Mouse (Mus musculus) right cerebral cortex, adult 2 months (tissue): ENCODE results near the gene Setdb1.

ENCODE experiments used
- DNase-seq, 2 experiments: peaks; one replicate each; pipeline ENCODE4 v3.0.0; 2021 to 2022; ENCODE audit warnings: low spot score in 2 of 2

Gene Setdb1

DNA sequence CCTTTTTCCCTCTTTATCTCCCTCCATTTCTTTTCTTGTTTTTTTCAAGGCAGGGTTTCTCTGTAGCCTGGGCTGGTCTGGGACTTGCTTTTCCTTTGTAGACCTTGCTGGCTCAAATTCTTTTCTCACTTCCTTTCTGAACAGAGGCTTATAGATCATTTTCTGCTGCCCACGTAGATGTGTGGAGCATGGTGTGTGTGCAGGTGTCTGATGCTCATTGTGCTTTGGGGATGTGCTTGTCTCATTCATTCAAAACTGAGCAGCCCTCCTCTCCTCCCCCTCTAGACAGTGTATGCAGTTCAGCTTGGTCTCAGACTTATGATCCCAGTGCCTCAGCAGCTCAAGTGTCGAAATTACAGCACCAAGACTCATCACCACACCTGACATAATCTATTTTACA is 37.9 kb downstream of the Setdb1 start:
- no peak for DNase-seq

DNA sequence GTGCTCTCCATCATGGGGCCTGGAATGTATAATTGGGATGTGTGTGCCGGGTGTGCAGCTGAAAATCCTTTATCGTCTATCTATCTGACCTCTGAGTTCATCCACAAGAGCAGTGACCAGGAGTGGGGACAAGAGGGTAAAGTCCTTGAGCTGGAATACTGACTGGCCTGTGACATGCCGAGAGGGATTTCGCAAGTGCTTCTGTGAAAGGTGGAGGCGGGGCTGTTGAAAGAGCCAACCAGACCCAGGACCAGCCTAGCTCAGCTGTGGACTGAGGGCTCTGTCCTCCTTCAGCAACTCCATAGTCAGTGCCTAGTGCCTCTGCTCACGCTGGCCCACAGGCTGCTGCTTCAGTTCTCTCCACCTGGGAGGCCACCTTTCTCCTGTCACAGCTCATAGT is 38.5 kb downstream of the Setdb1 start:
- peak in 1 of 2 experiments; percentile 25 for DNase-seq

DNA sequence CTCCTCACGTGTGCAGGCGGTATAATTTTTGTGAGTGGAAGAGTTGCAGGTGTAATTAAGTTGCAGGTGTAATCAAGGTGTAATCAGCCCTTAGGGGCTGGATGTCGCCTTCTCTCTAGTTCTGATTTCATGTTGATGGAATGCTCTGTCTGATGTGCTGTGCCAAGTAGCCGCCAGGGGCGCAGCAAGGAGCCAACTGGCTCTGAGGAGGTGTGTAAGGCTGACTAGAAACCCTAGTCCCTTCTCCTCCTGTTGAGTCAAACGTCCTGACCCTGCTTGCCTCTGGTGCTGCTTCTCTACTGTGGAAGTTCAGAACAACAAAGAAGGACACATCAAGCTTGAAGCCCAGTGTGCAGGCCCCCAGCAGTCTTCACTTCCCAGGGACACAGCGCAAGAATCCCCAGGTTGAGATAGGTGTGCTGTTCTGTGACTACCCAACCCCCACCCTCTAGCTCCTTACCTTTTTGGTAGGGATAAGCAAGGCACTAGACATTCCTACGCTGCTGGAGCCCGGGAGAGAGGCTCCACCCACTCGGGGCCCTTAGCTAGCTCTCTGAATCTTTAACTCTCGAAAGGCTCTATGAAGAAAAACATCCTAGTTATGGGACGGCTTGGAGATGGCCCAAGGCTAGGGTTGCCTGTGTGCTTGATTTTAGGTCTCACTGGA is 39.5 kb downstream of the Setdb1 start:
- peak; percentile 62 to 72 for DNase-seq

DNA sequence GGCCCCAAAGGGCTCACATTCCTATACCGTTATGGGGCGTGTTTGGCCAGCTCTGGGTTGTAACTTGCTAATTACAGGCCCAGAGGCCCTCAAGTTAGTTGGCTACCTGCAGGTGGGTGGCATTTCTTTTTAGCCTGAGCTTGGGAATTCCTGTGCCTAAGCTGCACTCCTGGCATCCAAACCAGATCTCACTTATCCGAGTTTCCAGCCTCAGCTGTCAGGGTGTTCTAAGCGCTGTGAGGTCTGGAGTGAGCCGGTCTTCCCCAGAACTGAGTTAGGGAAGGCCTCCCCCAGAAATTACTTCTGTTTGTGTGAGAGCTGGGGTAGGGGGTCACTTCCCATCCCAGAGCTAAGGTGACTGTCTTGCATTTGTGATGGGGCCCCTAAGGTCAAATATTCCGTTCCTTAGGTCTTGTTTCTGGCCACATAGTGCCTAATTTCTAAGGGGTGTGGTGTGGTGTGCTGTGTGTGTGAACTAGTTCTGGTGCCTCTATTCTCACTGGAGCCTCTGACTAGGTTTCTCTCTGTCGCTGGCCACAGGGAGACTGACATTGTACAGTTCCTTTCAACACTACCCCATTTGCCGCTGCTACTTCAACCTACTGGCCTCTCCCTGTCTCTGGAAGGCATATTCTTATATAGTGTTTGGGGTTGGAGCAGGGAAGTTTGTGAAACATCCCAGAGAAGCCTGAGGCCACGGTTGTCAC is 41.0 kb downstream of the Setdb1 start:
- no peak for DNase-seq

DNA sequence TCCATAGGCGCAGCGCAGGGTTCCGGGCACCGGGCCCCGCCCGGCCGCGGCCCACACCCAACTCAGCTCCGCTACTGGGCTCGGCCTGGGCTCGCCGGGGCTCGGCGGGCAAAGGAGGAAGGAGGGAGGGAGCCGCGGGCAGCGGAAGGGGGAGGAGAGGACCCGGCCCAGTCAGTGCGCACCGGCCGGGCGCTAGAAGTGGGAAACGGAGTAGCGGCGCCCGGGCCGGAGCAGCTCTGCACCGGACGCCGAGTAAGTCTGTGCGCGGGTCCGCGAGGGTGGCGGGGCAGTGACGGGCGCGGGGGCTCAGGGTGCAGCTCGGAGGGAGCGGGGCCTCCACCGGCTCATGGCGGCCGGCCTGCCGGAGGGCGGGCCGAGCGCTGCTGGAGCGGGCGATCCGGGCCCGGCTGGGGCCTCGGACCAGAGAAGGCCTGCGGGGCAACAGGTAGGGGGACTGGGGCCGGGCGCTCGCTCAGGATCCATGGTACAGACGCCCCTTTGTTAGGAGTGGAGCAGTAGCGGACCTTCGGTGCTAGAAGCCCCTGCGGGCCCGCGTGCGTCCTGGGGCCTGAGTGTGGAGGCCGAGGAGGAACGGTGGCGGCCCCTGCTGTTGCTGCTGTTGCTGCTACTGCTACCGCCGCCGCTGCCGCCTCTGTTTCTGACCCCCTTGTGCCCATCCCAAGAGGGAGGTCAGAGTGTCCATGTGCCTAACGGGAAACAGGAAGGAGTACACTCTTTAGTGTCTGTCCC is 41.7 kb downstream of the Setdb1 start:
- DNase-seq: peak; percentile 54 to 71

DNA sequence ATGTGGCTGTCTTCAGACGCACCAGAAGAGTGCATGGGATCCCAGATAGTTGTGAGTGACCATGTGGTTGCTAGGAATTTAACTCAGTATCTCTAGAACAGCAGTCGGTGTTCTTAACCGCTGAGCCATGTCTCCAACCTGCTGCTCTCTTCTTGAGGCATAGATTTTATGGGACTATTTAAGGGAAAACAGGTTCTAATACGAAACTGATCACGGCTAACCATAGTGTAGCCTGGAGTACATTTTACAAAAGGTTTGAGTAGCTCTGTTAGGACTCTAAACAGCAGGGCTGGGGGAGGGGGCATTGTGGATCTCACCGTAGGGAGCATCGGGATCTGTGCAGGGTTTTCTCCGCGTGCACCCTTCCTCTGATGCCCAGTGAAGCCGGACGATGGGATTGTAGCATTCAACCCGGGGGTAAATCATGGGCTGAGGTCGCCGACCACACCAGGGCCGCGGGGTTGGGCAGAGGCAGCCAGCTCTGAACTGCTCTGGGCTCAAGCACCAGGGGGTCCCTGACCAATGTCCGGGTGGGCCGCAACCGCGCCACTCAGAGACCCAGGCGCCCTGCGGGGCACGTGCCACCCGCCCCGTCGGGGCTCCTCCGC is 42.4 kb downstream of the Setdb1 start, which contains the start of gene Cers2:
Gene Cers2, plus strand, starts transcription at position 306 of the 608 bp plus-strand sequence.
- DNase-seq: peak in 1 of 2 experiments; percentile 14

DNA sequence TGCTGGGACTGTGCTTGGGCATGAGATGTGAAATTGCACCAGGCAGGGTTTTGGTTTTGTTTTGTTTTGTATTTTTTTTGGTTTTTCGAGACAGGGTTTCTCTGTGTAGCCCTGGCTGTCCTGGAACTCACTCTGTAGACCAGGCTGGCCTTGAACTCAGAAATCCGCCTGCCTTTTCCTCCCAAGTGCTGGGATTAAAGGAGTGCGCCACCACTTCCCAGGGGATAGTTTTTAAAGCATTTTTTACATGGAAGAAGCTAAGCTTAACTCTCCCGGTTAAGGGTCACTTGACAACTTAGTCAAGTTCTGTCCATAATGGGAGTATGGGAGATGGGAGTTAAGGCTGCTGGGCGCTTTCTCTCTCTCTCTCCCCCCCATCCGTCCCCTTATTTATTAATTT is 42.9 kb downstream of the Setdb1 start:
- DNase-seq: no peak

DNA sequence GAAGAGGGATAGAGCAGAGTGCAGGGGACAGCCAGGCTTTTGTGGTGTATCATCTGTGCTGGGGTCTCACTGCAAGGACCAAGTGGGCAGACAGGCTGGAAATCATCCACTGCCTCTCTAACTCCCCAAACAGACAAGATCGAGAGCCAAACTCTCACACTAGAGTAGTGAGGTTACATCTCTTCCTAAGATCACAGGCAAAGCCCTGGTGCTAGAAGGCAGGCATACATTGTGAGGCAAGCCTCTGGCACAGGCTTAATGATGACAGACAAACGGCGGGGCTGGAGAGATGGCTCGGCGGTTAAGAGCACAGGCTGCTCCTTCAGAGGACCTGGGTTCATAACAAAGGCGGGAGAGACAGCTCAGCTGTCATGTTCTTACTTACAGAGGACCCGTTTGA is 43.5 kb downstream of the Setdb1 start:
- no peak for DNase-seq

DNA sequence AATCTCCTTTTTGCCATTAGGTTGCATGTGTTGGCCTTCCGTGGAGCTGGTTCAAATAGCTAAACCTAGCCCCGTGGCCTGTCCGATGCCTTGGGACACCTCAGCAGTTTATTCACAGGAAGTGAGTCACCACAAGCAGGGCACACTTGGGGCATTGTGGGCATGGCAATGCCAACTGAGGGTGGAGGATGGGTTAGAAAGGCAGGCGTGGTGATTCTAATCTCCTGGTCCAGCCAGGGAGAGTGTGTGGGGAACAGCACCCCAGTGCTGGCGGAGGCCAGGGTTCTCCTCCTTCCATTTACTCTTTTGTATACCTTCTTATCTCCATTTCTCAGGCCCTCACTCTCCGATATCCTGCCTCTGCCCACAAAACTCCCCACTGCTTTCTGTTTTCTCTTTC is 44.4 kb downstream of the Setdb1 start:
- DNase-seq: no peak

DNA sequence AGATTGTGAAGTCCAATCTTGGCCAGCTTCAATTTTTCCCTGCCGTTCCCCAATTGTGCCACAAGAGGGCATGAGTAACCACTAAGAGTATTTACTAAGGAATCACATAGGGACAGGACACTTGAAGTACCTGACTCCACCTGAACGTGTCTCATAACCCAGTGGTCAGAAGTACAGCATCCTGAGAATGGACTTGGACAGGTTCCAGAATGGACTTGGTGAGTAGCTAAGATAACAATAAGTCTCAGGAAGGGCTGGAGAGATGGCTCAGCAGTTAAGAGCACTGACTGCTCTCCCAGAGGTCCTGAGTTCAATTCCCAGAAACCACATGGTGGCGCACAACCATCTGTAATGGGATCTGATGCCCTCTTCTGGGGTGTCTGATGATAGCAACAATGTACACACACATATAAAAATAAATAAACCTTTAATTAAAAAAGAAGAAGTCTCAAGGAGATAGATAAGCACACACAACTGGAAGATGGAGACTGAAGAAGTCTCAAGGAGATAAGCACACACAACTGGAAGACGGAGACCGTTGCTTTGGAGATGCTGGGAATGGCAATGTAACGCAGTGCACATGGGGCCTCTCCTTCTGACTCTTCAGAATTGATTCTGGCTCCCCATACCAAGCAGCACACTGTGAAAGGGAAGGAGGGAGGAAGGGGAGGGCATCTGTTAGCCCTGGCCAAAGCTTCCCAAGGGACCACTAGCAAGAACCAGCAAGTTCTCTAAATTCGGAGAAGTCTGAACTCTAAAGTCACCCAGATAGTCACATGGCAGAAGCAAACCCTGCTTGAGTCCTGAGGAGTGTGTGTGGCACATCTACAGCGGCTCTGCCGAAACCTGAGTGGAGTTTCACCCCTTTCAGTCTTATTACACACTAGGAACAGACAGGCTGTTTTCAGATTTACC is 45.8 kb downstream of the Setdb1 start:
- peak; percentile 76 to 85 for DNase-seq

DNA sequence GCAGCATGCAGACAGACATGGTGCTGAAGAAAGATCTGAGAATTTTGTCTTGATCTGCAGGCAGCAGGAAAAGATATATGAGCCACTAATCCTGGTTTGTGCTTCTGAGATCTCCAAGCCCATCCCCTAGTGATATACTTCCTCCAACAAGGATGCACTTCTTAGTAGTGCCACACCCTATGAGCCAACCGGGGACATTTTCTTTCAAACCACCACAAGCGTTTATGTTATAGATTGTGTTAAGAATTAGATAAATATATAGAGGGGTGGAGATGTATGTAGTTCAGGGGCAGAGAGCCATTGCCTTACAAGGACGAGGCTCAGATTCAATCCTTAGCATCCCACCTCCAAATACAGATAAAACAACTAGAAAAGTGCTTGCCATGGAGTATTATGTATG is 46.5 kb downstream of the Setdb1 start:
- no peak for DNase-seq

DNA sequence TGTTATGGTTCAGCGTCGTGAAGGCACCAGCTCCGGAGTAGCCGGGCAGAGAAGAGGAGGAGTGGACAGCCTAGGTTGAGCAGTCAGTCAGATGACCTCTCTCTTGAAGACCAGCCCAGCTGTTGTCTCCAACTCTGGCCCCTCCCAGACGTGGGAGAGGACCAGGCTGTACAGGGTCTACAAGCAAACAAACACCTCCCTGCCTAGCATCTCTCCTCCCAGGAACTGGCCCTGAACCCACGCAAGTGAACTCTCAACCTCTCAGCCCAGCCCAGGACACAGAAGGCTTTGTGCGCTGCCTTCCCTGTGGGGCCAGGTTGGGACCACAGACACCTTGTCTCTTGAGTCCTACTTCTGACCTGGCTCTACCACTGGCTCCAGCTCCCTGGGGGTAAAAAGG is 49.9 kb downstream of the Setdb1 start, which contains the start of gene Anxa9:
Gene Anxa9, minus strand, starts transcription at position 77 of the 400 bp plus-strand sequence.
- no peak for DNase-seq

DNA sequence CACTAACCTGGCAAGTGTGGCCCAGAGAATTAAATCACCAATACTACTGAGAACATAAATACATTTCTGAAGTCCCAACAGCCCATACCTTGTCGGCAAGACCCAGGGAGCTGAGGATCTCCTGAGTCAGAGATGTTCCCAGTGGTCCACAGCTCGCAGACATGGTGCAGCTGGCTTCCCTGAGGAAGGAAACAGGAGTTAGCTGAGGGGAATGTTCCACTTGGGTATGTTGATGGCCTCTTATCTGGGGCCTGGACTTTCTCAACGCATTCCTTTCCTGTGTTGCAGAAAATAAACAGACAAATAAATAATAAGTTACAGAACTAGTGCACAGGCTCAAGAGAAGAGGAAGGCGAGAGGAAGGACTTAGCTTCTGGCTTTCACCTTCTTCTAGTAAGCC is 50.8 kb downstream of the Setdb1 start:
- DNase-seq: no peak

DNA sequence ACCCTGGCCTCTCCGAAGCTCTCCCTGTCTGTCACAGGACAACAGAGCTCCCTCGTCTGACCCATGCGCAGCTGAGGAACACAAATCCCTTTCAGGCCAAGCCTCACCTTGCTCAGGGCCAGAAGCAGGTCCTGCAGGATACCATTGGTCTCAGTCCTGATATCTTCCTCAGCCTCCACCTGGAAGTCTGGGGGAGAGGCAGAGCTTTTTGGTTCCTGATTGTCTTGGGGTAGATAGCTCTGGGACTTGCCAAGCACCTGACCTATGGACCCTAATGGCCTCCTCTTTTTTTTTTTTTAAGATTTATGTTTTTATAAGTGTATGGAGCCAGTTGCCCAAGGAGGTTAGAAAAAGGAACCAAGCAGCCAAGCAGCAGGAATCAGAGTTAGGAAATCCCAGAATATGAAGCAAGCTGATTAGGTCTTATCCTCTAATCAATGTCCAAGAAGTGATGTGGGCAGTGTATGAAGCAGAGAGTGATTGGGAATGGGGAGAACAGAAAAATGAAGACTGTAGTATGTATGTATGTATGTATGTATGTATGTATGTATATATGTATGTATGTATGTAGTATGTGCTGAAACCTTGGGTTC is 55.7 kb downstream of the Setdb1 start:
- no peak for DNase-seq

DNA sequence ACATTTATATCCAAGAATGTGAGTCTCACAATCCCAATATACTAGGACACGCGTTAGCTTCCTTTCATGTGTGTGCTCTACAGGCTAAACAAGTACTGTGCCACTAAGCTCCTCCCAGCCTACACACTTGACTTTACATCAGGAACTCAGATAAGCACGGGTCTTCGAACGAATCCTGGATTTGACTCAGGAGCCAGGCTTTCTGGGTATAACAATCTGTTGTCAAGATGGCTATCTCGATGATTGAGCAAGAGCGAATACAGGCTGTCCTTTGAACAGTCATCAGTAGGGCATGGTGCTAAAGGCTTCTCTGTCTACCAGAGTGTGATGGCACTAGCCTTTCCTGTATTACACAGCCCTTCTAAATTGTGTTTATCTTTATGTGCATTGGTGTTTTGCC is 59.0 kb downstream of the Setdb1 start:
- DNase-seq: no peak

DNA sequence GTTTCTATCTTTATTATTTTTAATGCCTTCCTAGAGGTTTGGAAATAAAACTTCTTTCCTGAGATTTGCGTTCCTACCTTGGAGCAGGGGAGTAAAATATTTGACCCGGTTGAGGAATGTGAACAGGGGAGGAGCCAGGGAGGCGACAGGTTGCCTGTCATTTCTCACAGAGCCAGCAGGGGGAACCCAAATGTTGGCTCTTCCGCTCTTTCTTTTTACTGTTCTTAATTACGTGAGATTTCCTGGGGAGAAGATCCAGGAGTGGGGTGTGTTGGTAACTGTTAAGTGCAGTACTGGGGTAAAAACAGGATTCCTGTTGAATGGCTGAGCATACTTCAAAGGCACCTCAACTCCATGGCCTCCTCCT is 60.9 kb downstream of the Setdb1 start:
- DNase-seq: peak in 1 of 2 experiments; percentile 33

DNA sequence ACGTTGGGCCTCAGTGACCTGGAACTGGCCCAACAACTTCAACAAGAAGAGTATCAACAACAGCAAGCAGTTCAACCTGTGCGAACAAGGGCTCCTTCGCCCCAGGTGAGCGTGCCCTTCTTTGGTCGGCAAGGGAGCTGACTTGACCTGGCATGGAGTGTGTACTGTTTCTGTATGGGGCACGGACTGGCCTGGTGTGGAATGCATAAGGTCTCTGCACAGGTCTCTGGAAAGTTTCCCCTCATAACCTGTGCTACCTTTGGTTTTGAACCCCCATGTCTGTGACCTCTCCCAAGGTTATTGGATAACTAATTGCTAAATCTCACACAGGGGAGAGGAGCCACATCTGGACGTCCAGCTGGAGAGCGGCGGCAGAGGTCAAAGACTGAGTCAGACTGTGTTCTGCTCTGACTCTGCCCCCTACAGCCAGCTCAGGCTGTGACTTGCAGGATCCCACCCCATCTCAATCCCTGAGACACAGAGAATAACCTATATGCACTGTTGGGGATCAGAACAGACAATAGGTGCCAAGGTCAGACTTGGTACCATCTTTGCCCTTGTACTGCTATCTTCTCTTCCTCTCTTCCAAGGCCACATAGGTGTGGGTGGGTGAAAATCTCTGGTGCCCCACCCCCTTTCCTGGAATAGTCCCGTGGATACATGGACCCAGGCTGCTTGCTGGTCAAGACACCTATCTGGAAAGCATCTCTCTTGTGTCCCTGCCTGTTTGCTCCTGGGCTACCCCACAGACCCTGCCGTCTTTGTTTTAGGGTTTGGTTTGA is 61.5 kb downstream of the Setdb1 start:
- DNase-seq: no peak

DNA sequence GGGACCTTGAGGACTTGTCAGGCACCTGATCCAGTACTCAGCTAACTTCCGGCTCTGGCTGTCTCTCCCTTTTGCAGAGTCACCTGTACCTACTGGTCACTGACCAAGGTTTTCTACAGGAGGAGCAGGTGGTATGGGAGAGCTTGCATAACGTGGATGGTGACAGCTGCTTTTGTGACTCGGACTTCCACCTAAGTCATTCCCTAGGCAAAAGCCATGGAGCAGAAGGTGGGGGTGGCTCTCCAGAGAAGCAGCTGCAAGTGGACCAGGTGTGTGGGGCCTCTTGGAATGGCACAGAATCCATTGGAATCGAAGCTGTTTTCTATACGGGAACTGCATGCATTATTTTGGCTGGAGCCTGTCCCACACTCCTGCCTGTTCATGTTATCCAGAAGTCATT is 62.3 kb downstream of the Setdb1 start:
- no peak for DNase-seq

DNA sequence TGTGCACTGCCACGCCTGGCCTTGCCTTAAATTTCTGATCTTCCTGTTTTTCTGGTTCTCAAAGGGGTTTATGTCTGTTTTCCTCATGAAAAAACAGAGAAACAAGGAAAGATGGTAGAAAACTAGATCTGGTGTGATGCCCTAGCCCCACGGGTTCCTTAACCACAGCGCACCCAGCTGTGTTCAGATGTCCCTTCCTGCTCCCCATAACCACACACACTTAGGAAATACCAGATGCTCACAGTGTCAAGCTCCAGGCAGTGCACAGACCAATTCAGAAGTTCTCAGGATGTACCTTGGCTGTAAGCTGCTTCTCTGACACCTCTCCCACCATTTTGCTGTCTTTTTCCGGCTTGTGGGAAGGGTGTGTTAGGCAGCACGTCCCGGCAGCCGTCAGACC is 62.7 kb downstream of the Setdb1 start:
- no peak for DNase-seq

DNA sequence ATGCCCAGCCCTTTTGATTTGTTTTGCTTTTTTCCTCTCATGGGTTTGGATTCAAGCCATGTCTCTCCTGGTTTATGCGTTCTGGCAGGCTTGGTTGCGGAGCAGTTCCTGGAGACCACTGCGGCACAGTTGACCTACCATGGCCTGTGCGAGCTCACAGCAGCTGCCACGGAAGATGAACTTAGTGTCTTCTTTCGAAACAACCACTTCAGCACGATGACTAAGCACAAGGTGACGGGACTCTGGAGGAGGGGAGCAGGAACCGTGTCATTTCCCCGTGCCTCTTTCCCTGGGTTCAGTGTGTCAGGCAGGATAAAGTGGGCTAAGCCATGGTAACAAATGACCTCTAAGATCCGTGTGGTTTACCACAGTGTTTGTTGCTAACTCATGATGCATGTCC is 63.5 kb downstream of the Setdb1 start:
- no peak for DNase-seq
